Mouse (Mus musculus): ENCODE results near the gene Lancl1.

- TF ChIP-seq MAFK (IDR thresholded peaks at IDR 0.05; ENCODE audit: insufficient read depth, low read depth, low read length) (no peak), CHD2 (IDR thresholded peaks at IDR 0.05; ENCODE audit: low read depth, low read length) (no peak), ZNF384 (IDR thresholded peaks at IDR 0.05; ENCODE audit: low read depth, low read length) (no peak), ZC3H11A (IDR thresholded peaks at IDR 0.05; ENCODE audit: borderline replicate concordance, low read depth, low read length) (no peak)
Observed at GRCm38 (mm10) chr1:67033278-67033677, 5.4 kb downstream of the Lancl1 start.

Measured in ES-E14 (cell line).